Mouse (Mus musculus) megakaryocyte, embryonic 14.5 days (primary cell): ENCODE data around the gene Zbtb9.

ENCODE experiments used
- FLI1 ChIP-seq: IDR thresholded peaks from 2 replicates; pipeline ENCODE4 v1.6.1; 2012; ENCODE audit warnings: low read length, inconsistent platforms, mixed read lengths
- GATA1 ChIP-seq: IDR thresholded peaks from 3 replicates; pipeline ENCODE4 v1.6.1; 2012; ENCODE audit warnings: mixed read lengths, low read length, inconsistent platforms, borderline replicate concordance

DNA sequence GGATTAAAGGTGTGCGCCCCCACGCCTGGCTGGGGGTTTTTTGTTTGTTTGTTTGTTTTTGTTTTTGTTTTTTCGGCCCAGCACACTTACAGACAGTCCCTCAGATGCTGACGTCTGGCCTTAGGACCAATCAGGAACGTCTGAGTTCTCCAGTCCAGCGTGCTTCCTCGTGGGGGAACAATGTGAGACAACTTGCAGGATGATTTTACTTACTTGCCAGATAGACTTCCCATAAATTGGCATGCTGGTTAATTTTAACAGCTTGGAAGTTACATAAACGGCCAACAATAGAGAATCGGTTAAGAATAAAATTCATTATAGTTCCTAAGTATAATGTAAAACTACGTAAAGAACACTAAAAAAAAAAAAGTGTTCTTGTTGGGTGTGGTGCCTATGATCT lies 38.2 kb downstream of the Zbtb9 start:
- TF ChIP-seq GATA1 (no peak), FLI1 (no peak)
